ENCODE assay signal across 10 mouse cellular contexts in the genomic region with DNA sequence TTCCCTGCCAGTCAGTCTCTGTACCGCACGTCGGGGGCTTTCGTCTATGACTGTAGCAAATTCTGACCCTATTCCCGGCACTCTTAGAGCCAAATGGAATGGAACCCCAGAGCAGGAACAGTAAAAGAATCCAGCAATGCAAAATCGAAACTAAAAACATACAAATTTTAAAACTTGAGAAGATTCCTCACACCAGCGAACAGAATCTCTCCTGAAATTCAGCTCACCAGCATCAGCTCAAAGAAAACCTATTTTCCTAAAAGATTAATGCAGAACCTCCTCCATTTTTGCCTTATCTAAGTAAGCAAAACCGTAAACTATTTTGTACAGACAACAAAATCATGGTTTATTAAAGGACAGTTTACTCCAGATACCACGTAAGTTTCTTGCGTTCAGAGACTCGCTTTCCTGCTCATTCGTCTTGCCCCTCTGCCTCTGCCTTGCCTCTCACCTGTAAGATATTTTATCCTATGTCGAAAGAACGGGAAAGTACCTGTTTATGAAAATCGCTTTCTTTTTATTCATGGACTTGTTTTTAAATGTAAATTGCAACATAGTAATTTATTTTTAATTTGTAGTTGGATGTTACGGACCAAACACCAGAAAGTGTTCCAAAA. TPM values are rescaled to one million over a fixed set of nuclear protein-coding genes. Genes with fewer than 3 reads are reported as not detected.
DNase-seq lines count a peak whose midpoint lies in the region; ATAC-seq and TF ChIP-seq lines count a peak whose summit lies in the region.
"Had no signal": no experiment of that assay in that cellular context is flagged by ENCODE, and none has a peak within 500 bp of the region (broad histone marks: within the 10 kb centered on the region; RNA-seq: fewer than 3 reads in every experiment).

No protein-coding gene starts in this region.

- no peaks in the 10 kb centered on the region for H3K9me3 ChIP-seq in liver, embryonic 12.5 days (replicated peaks)

- H3K9ac ChIP-seq in heart, adult 2 months (ENCODE audit: low read depth, low read length): peak overlapping the region; percentile 95
- no peak overlapping the region for H3K9ac ChIP-seq in liver, embryonic 12.5 days

- H3K27ac ChIP-seq in heart, adult 2 months: peak overlapping the region; percentile 80
- H3K27ac ChIP-seq in thymus, adult 2 months (ENCODE audit: control insufficient read depth, insufficient read depth, low read length): no peak overlapping the region
- H3K27ac ChIP-seq in liver, embryonic 12.5 days: no peak overlapping the region

- peak overlapping the region; percentile 54 for H3K4me3 ChIP-seq in heart, adult 2 months
- peak overlapping the region; percentile 39 for H3K4me3 ChIP-seq in thymus, adult 2 months (ENCODE audit: control insufficient read depth, insufficient read depth, low read length)
- peak overlapping the region; percentile 58 for H3K4me3 ChIP-seq in liver, embryonic 12.5 days

- no peaks in the 10 kb centered on the region for H3K36me3 ChIP-seq in heart, adult 2 months (ENCODE audit: control insufficient read depth, insufficient read depth, low read length)
- no peaks in the 10 kb centered on the region for H3K36me3 ChIP-seq in thymus, adult 2 months (ENCODE audit: control insufficient read depth, insufficient read depth, low read length)
- H3K36me3 ChIP-seq in liver, embryonic 12.5 days: no peaks in the 10 kb centered on the region

- no peak for TF ChIP-seq EP300 in heart, adult 2 months (IDR thresholded peaks at IDR 0.05; ENCODE audit: insufficient read depth, low read depth, low read length)

- intact Hi-C loops in heart, adult 2 months (cut with DNase I): loop anchor here (5.0 to 10.0 kb wide), 2 partner anchors 208 to 996 kb away; partner anchors contain the start of genes D930007J09Rik and Wrnip1
- intact Hi-C loops in heart, postnatal 36 days (cut with DNase I): loop anchor here (2.0 to 5.0 kb wide), 3 partner anchors 108 to 530 kb away; partner anchors contain the start of gene Gmds

- peaks cover 2% of the 10 kb centered on the region; the same call in 1 of the 2 replicates for H3K4me1 ChIP-seq in heart, adult 2 months (ENCODE audit: control insufficient read depth, insufficient read depth, low read length)
- H3K4me1 ChIP-seq in thymus, adult 2 months (replicated peaks; ENCODE audit: control insufficient read depth, insufficient read depth, low read length): peaks cover 20% of the 10 kb centered on the region
- peaks cover 27% of the 10 kb centered on the region for H3K4me1 ChIP-seq in liver, embryonic 12.5 days

- no peaks in the 10 kb centered on the region; the same call in 1 of the 2 replicates for H3K79me2 ChIP-seq in heart, adult 2 months (replicated peaks; ENCODE audit: control insufficient read depth, insufficient read depth, low read length)

- no peak for TF ChIP-seq CTCF in heart, adult 2 months (IDR thresholded peaks at IDR 0.05)
- TF ChIP-seq CTCF in thymus, adult 2 months (IDR thresholded peaks at IDR 0.05; ENCODE audit: borderline replicate concordance, control insufficient read depth, extremely low read depth, insufficient read depth, low read length, poor library complexity): no peak

- H3K27me3 ChIP-seq in heart, adult 2 months (ENCODE audit: control insufficient read depth, insufficient read depth, low read length): peaks cover 18% of the 10 kb centered on the region
- H3K27me3 ChIP-seq in thymus, adult 2 months (ENCODE audit: control insufficient read depth, insufficient read depth, low read length): peaks cover 46% of the 10 kb centered on the region
- peaks cover 95% of the 10 kb centered on the region for H3K27me3 ChIP-seq in liver, embryonic 12.5 days (replicated peaks)

- TF ChIP-seq POLR2A in heart, adult 2 months (IDR thresholded peaks at IDR 0.05; ENCODE audit: insufficient read depth, low read depth, low read length): no peak
- TF ChIP-seq POLR2A in thymus, adult 2 months (IDR thresholded peaks at IDR 0.05; ENCODE audit: control insufficient read depth, extremely low read depth, insufficient read depth, low read length, poor library complexity): no peak

- WGBS in heart, adult 2 months: 23% methylated on average over 16 of the region's 16 CpGs
- WGBS in thymus, adult 2 months: 14% methylated on average over 16 of the region's 16 CpGs
- 6% methylated on average over 16 of the region's 16 CpGs for WGBS in liver, embryonic 12.5 days (ENCODE audit: insufficient replicate concordance)

- DNase-seq in heart, adult 2 months: no peak
- no peak for DNase-seq in heart, postnatal 36 days
- DNase-seq in thymus, adult 2 months: no peak
- no peak for DNase-seq in thymus, postnatal 10 days (ENCODE audit: low spot score in 2 of 2)
- DNase-seq in layer of hippocampus, adult 18-20 months (ENCODE audit: low spot score in 2 of 2): no peak
- DNase-seq in left cerebral cortex, adult 9 months (ENCODE audit: low spot score in 2 of 2): no peak
- DNase-seq: cerebellum, postnatal 36 days had no signal

- ATAC-seq in liver, embryonic 12.5 days: no peak
- ATAC-seq in megakaryocyte progenitor cell, adult 5-6 weeks (replicated peaks; ENCODE audit: poor library complexity): no peak

- peak overlapping the region; percentile 74 for H3K4me2 ChIP-seq in liver, embryonic 12.5 days

RNA-seq across cellular contexts. Expression of gene Foxc1, which starts 2.5 kb away (rescaled TPM):
- total RNA-seq in heart, adult 2 months (2021): 1 to 10 TPM; 3.8 to 5.8 TPM
- 1.8 and 2.2 TPM in 2 replicates for polyA plus RNA-seq in heart, adult 2 months (2012; rRNA removed)
- total RNA-seq in heart, postnatal 36 days (2021): 1 to 10 TPM; 5.0 to 5.1 TPM
- polyA plus RNA-seq in thymus, adult 2 months (2012; rRNA removed): 1.9 TPM in 2 replicates
- 0.25 and 0.28 TPM in 2 replicates for polyA plus RNA-seq in liver, embryonic 12.5 days (2016; fragmentation: Nextera tagmentation; extraction: Ambion mirVana)
- total RNA-seq in megakaryocyte progenitor cell, adult 5-6 weeks (2015): 0.02 TPM in 1 of 2 replicates, not detected in the other
- not detected in 2 replicates for total RNA-seq in megakaryocyte progenitor cell, adult 5-6 weeks (2017)
- 1 to 10 TPM; 3.1 to 3.3 TPM for total RNA-seq in layer of hippocampus, adult 18-20 months (2021)
- total RNA-seq: neutrophil, adult 5-6 weeks had no signal

Comparison
In these comparisons a context has a peak if more than half of its experiments do, and no peak if none do; other contexts are left out.
1. RNA of gene Foxc1, which starts 2.5 kb away (total RNA-seq): 3.8 to 5.8 TPM in heart, adult 2 months, 5.0 to 5.1 TPM in heart, postnatal 36 days and 3.1 to 3.3 TPM in layer of hippocampus, adult 18-20 months; 0.02 TPM in megakaryocyte progenitor cell, adult 5-6 weeks; every median in the first group is over 4 times any median in the second.
2. Peak in every context shown above with its lines, with median percentiles within 50 percentile points of each other: H3K4me3 ChIP-seq.